Mouse (Mus musculus): ENCODE results near the gene Olfr1029.

DNA sequence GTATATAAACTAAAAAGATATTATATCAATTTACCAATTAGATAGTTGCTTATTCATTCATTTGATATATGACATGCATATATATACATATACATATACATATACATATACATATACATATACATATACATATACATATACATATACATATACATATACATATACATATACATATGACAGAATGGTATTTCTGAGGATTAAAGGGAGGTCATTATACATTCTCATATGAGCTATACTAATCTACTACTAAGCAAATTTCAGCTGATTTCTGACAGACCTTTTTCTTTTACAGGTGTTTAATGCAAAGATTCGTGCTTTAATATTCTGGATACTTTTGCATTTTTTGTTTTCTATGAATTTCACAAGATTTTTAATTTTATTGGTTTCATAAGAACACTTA, 23.6 kb upstream of the Olfr1029 start, which contains the start of gene Olfr1028:
- no peak for TF ChIP-seq CTCF (IDR thresholded peaks at IDR 0.05)
- no peak for TF ChIP-seq POLR2A (IDR thresholded peaks at IDR 0.05; ENCODE audit: insufficient read depth, low read depth, low read length)
- TF ChIP-seq EP300 (IDR thresholded peaks at IDR 0.05; ENCODE audit: insufficient read depth, low read depth, low read length): no peak
